Mouse (Mus musculus) ovary, postnatal 10 days (tissue): ENCODE data around the gene Slc28a1.
"Not testable (repeated sequence)": the region's sequence is repeated elsewhere in the genome, so short reads cannot be mapped to it uniquely, and the experiment has no call there.

Experiments
- DNase-seq: peaks from one replicate; pipeline ENCODE4 v3.0.0; 2022; ENCODE audit warnings: low spot score

Gene Slc28a1

GRCm38 (mm10) chr7:81125215-81126175 is 10.9 kb downstream of the Slc28a1 start:
- DNase-seq = no peak

- no peak for DNase-seq
Measured at GRCm38 (mm10) chr7:81131864-81132263, 17.3 kb downstream of the Slc28a1 start.

- DNase-seq = no peak
Measured at GRCm38 (mm10) chr7:81132851-81133279, 18.3 kb downstream of the Slc28a1 start.

- DNase-seq = no peak
Measured at GRCm38 (mm10) chr7:81133416-81133815, 18.8 kb downstream of the Slc28a1 start.

GRCm38 (mm10) chr7:81133941-81134340 is 19.3 kb downstream of the Slc28a1 start:
- DNase-seq = no peak

- no peak for DNase-seq
Measured at GRCm38 (mm10) chr7:81134614-81135067, 20.0 kb downstream of the Slc28a1 start.

- no peak for DNase-seq
Measured at GRCm38 (mm10) chr7:81137292-81137691, 22.7 kb downstream of the Slc28a1 start.

GRCm38 (mm10) chr7:81139100-81139499 is 24.5 kb downstream of the Slc28a1 start:
- DNase-seq = no peak

- DNase-seq = no peak
Measured at GRCm38 (mm10) chr7:81139671-81140404, 25.2 kb downstream of the Slc28a1 start.

- no peak for DNase-seq
Measured at GRCm38 (mm10) chr7:81141541-81141940, 26.9 kb downstream of the Slc28a1 start.

GRCm38 (mm10) chr7:81143056-81143455 is 28.5 kb downstream of the Slc28a1 start:
- not testable (repeated sequence) for DNase-seq

GRCm38 (mm10) chr7:81149759-81150158 is 35.2 kb downstream of the Slc28a1 start:
- DNase-seq = no peak

GRCm38 (mm10) chr7:81151216-81151615 is 36.6 kb downstream of the Slc28a1 start:
- DNase-seq = no peak

- no peak for DNase-seq
Measured at GRCm38 (mm10) chr7:81152306-81152705, 37.7 kb downstream of the Slc28a1 start.

GRCm38 (mm10) chr7:81152826-81153225 is 38.2 kb downstream of the Slc28a1 start:
- DNase-seq = no peak

- DNase-seq = no peak
Measured at GRCm38 (mm10) chr7:81153327-81153726, 38.7 kb downstream of the Slc28a1 start.

- DNase-seq = not testable (repeated sequence)
Measured at GRCm38 (mm10) chr7:81154244-81154643, 39.6 kb downstream of the Slc28a1 start.

- no peak for DNase-seq
Measured at GRCm38 (mm10) chr7:81154960-81155359, 40.4 kb downstream of the Slc28a1 start.

- DNase-seq = no peak
Measured at GRCm38 (mm10) chr7:81158933-81159332, 44.3 kb downstream of the Slc28a1 start.

- no peak for DNase-seq
Measured at GRCm38 (mm10) chr7:81161666-81162065, 47.1 kb downstream of the Slc28a1 start.

- DNase-seq = peak; percentile 40
Measured at GRCm38 (mm10) chr7:81162345-81162744, 47.7 kb downstream of the Slc28a1 start.

GRCm38 (mm10) chr7:81164411-81164810 is 49.8 kb downstream of the Slc28a1 start:
- DNase-seq = no peak

- DNase-seq = no peak
Measured at GRCm38 (mm10) chr7:81167124-81167523, 52.5 kb downstream of the Slc28a1 start.
